Mouse (Mus musculus) heart, adult 2 months (tissue): Measurements from ENCODE around the gene 1700018F24Rik. TPM values are rescaled to one million over a fixed set of nuclear protein-coding genes. Genes with fewer than 3 reads are reported as not detected.

ENCODE experiments used
- DNase-seq, 2 experiments: peaks; one replicate each; pipeline ENCODE4 v3.0.0; 2021
- H3K27ac ChIP-seq: fragments of 200-600 bp; 2 replicates; pipeline ENCODE4 v1.8.1; 2022
- H3K27me3 ChIP-seq: fragments of 200-500 bp; 2 replicates; pipeline ENCODE4 v1.6.1; 2012; ENCODE audit warnings: mild to moderate bottlenecking, low read length, inconsistent platforms, mixed read lengths; ENCODE audit not compliant: control insufficient read depth, insufficient read depth
- H3K36me3 ChIP-seq: fragments of 200-500 bp; 2 replicates; pipeline ENCODE4 v1.6.1; 2012; ENCODE audit warnings: low read length, inconsistent platforms; ENCODE audit not compliant: control insufficient read depth, insufficient read depth
- H3K4me1 ChIP-seq: fragments of 200-500 bp; 2 replicates; pipeline ENCODE4 v1.6.1; 2011; ENCODE audit warnings: low read length; ENCODE audit not compliant: control insufficient read depth, insufficient read depth
- H3K4me3 ChIP-seq: fragments of 200-600 bp; 2 replicates; pipeline ENCODE4 v1.8.1; 2022
- H3K79me2 ChIP-seq: fragments of 200-500 bp; replicated peaks from 2 replicates; pipeline ENCODE4 v1.6.1; 2012; ENCODE audit warnings: mild to moderate bottlenecking, inconsistent platforms, low read length, moderate library complexity, mixed read lengths; ENCODE audit not compliant: control insufficient read depth, insufficient read depth
- H3K9ac ChIP-seq: fragments of 200-500 bp; 2 replicates; pipeline ENCODE4 v1.6.1; 2012; ENCODE audit warnings: low read depth, mild to moderate bottlenecking, control low read depth, inconsistent platforms, low read length, mixed read lengths
- CTCF ChIP-seq: fragments of 200-600 bp; IDR thresholded peaks from 2 replicates; pipeline ENCODE4 v1.8.1; 2022; ENCODE audit warnings: antibody characterized with exemption, mild to moderate bottlenecking, moderate library complexity
- EP300 ChIP-seq: fragments of 200-500 bp; IDR thresholded peaks from 2 replicates; pipeline ENCODE4 v1.6.1; 2011; ENCODE audit warnings: low read depth, low read length, control low read depth; ENCODE audit not compliant: insufficient read depth
- POLR2A ChIP-seq: fragments of 200-500 bp; IDR thresholded peaks from 2 replicates; pipeline ENCODE4 v1.6.1; 2011; ENCODE audit warnings: mild to moderate bottlenecking, low read depth, low read length, control low read depth; ENCODE audit not compliant: insufficient read depth
- WGBS: fragments of 180-500 bp; shearing (Covaris S2); methylation state at CpG from one replicate; pipeline ENCODE4 v1.1.7; 2018; 5-methylcytosine and 5-hydroxymethylcytosine counted together
- intact Hi-C: fragments of 180-260 bp; cut with DNase I; formaldehyde crosslinking; loops from one replicate; pipeline ENCODE4 v1.15.1; 2025
- polyA plus RNA-seq: library from polyadenylated mRNA; depleted of rRNA; stranded (reverse); fragments of >200 nt; gene quantifications from 2 replicates; pipeline ENCODE4 v1.2.3, GENCODE M21; 2012; rRNA removed
- total RNA-seq, 2 experiments: library from RNA; stranded (reverse); gene quantifications; 2 replicates each; pipeline ENCODE4 v1.2.3; 2021

The 1700018F24Rik gene
- total and polyA plus RNA-seq, 3 experiments = not detected

- intact Hi-C loops = no loop called here
- no peak for DNase-seq
- Histone ChIP-seq H3K27me3 (no peaks in the 10 kb centered on the region), H3K79me2 (peaks cover 12% of the 10 kb centered on the region), H3K27ac (no peak overlapping the region), H3K4me1 (no peaks in the 10 kb centered on the region), H3K36me3 (peaks cover 6% of the 10 kb centered on the region; the same call in 1 of the 2 replicates), H3K4me3 (no peak overlapping the region), H3K9ac (no peak overlapping the region)
- TF ChIP-seq CTCF (peak; percentile 27; the same call in 1 of the 2 replicates), POLR2A (no peak)
- WGBS = 100% methylated on average over 2 of the region's 2 CpGs
These were observed 45.4 kb downstream of the 1700018F24Rik start for GRCm38 (mm10) chr5:145088186-145088585.

GRCm38 (mm10) chr5:145089878-145090277 is 47.1 kb downstream of the 1700018F24Rik start:
- intact Hi-C loops = no loop called here
- no peaks in the 10 kb centered on the region for H3K27me3 ChIP-seq
- no peak overlapping the region for H3K4me3 ChIP-seq
- TF ChIP-seq EP300 = no peak
- no peak for TF ChIP-seq CTCF
- no peak for TF ChIP-seq POLR2A
- H3K27ac ChIP-seq = no peak overlapping the region
- no peaks in the 10 kb centered on the region for H3K4me1 ChIP-seq
- DNase-seq = no peak
- 65% methylated on average over 3 of the region's 3 CpGs for WGBS
- H3K9ac ChIP-seq = no peak overlapping the region
- H3K79me2 ChIP-seq = peaks cover 6% of the 10 kb centered on the region
- peaks cover 2% of the 10 kb centered on the region; the same call in 1 of the 2 replicates for H3K36me3 ChIP-seq

Other genes with a start within 250 kb of the 1700018F24Rik start
- gene Smurf1, start 77.1 kb upstream of the 1700018F24Rik start, total RNA-seq = 10 to 100 TPM; 26.6 to 27.0 TPM
- 23.1 and 26.2 TPM in 2 replicates for gene Smurf1, start 77.1 kb upstream of the 1700018F24Rik start, polyA plus RNA-seq
- not detected for gene Gm4871, start 10.2 kb upstream of the 1700018F24Rik start, total RNA-seq
- gene Gm4871, start 10.2 kb upstream of the 1700018F24Rik start, polyA plus RNA-seq = not detected in 2 replicates
- gene Arpc1a, start 40.8 kb downstream of the 1700018F24Rik start, total RNA-seq = 10 to 100 TPM; 60.4 to 64.4 TPM
- 67.8 and 79.9 TPM in 2 replicates for gene Arpc1a, start 40.8 kb downstream of the 1700018F24Rik start, polyA plus RNA-seq
- gene Kpna7, start 41.0 kb downstream of the 1700018F24Rik start, total RNA-seq = not detected
- gene Kpna7, start 41.0 kb downstream of the 1700018F24Rik start, polyA plus RNA-seq = not detected in 2 replicates
- 10 to 100 TPM; 60.8 to 75.0 TPM for gene Arpc1b, start 71.2 kb downstream of the 1700018F24Rik start, total RNA-seq
- gene Arpc1b, start 71.2 kb downstream of the 1700018F24Rik start, polyA plus RNA-seq = 133 and 137 TPM in 2 replicates
- gene Pdap1, start 97.2 kb downstream of the 1700018F24Rik start, total RNA-seq = 10 to 100 TPM; 37.8 to 38.5 TPM
- gene Pdap1, start 97.2 kb downstream of the 1700018F24Rik start, polyA plus RNA-seq = 16.1 and 19.5 TPM in 2 replicates
- 10 to 100 TPM; 56.5 to 66.5 TPM for gene Bud31, start 97.4 kb downstream of the 1700018F24Rik start, total RNA-seq
- gene Bud31, start 97.4 kb downstream of the 1700018F24Rik start, polyA plus RNA-seq = 36.6 and 48.0 TPM in 2 replicates
- gene Ptcd1, start 124.1 kb downstream of the 1700018F24Rik start, total RNA-seq = 10 to 100 TPM; 24.0 to 27.0 TPM
- 13.2 and 16.8 TPM in 2 replicates for gene Ptcd1, start 124.1 kb downstream of the 1700018F24Rik start, polyA plus RNA-seq
- 10 to 100 TPM; 10.4 to 12.1 TPM for gene Cpsf4, start 124.2 kb downstream of the 1700018F24Rik start, total RNA-seq
- gene Cpsf4, start 124.2 kb downstream of the 1700018F24Rik start, polyA plus RNA-seq = 11.0 and 12.5 TPM in 2 replicates
- gene Atp5j2, start 149.1 kb downstream of the 1700018F24Rik start, total RNA-seq = 1,000 to 10,000 TPM in 1 of 2 experiments, 100 to 1,000 TPM in 1; 962 to 1,137 TPM
- gene Atp5j2, start 149.1 kb downstream of the 1700018F24Rik start, polyA plus RNA-seq = 733 and 858 TPM in 2 replicates
- gene Zkscan14, start 158.9 kb downstream of the 1700018F24Rik start, total RNA-seq = 1 to 10 TPM; 6.3 to 6.9 TPM
- gene Zkscan14, start 158.9 kb downstream of the 1700018F24Rik start, polyA plus RNA-seq = 2.5 and 3.3 TPM in 2 replicates
- 10 to 100 TPM in 1 of 2 experiments, 1 to 10 TPM in 1; 9.7 to 10.6 TPM for gene Zkscan5, start 161.6 kb downstream of the 1700018F24Rik start, total RNA-seq
- gene Zkscan5, start 161.6 kb downstream of the 1700018F24Rik start, polyA plus RNA-seq = 3.9 and 6.4 TPM in 2 replicates
- 10 to 100 TPM; 25.2 to 30.7 TPM for gene Zfp655, start 188.7 kb downstream of the 1700018F24Rik start, total RNA-seq
- 24.0 and 40.8 TPM in 2 replicates for gene Zfp655, start 188.7 kb downstream of the 1700018F24Rik start, polyA plus RNA-seq
- gene Zscan25, start 237.5 kb downstream of the 1700018F24Rik start, total RNA-seq = 1 to 10 TPM; 7.6 to 8.9 TPM
- 6.9 and 9.0 TPM in 2 replicates for gene Zscan25, start 237.5 kb downstream of the 1700018F24Rik start, polyA plus RNA-seq